Mouse (Mus musculus) adrenal gland, postnatal 36 days (tissue): Measurements from ENCODE around the gene Btbd35f16. TPM values are rescaled to one million over a fixed set of nuclear protein-coding genes. Genes with fewer than 3 reads are reported as not detected.
"Not testable (repeated sequence)": the region's sequence is repeated elsewhere in the genome, so short reads cannot be mapped to it uniquely, and the experiment has no call there.

Source experiments
- DNase-seq, 2 experiments: peaks; one replicate each; pipeline ENCODE4 v3.0.0; 2021; ENCODE audit warnings: mixed read lengths in 1 of 2
- long read RNA-seq, 2 experiments: library from polyadenylated mRNA; stranded (forward); transcript quantifications; one replicate each; pipeline ENCODE4 v2.0.0; 2021; ENCODE audit warnings: borderline sequencing depth in 2 of 2
- total RNA-seq, 2 experiments: library from RNA; stranded (reverse); gene quantifications; 2 replicates each; pipeline ENCODE4 v1.2.3; 2021

The Btbd35f16 gene
- not detected for total RNA-seq
- long read RNA-seq, experiment 1: 0 reads
- long read RNA-seq, experiment 2: 0 reads

DNA sequence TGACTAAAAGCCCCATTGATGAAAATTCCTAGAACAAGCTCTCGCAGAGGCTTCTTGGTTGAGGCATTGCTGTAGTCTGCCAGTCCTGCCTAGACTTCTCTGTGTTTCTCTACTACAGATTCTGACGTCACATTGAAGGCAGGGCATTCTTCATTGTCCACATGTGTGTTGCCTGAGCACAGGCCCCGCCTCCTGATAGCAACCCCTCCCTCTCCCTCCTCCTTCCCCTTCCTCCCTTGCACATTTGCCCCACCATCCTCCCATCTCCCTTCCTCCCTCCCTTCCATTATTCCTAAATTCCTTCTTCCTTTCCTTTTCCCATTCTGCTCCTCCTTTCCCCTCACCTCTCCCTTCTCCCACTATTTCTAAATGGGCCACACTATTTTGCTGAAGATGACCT, at the start of gene Btbd35f16:
Btbd35f16 (minus strand) TSS at position 101 of the 400 bp plus-strand sequence.
- DNase-seq: not testable (repeated sequence)

Other genes starting within 250 kb of the Btbd35f16 start
- not detected for gene Btbd35f10, start 204.1 kb downstream of the Btbd35f16 start, total RNA-seq
- not detected for gene Btbd35f3, start 80.7 kb upstream of the Btbd35f16 start, total RNA-seq
- gene Btbd35f28, start 239.6 kb upstream of the Btbd35f16 start, total RNA-seq: not detected